Mouse (Mus musculus) erythroblast, embryonic 14.5 days (primary cell): ENCODE measurements around the gene Artn. TPM values are rescaled to one million over a fixed set of nuclear protein-coding genes. Genes with fewer than 3 reads are reported as not detected.

ENCODE experiments used
- H3K27me3 ChIP-seq: 2 replicates; pipeline ENCODE4 v1.6.1; 2012; ENCODE audit warnings: inconsistent platforms; ENCODE audit not compliant: control insufficient read depth
- H3K36me3 ChIP-seq: 2 replicates; pipeline ENCODE4 v1.6.1; 2012; ENCODE audit warnings: mild to moderate bottlenecking, inconsistent platforms; ENCODE audit not compliant: control insufficient read depth
- H3K4me1 ChIP-seq: 2 replicates; pipeline ENCODE4 v1.6.1; 2012; ENCODE audit warnings: inconsistent platforms; ENCODE audit not compliant: control insufficient read depth
- H3K4me3 ChIP-seq: replicated peaks from 2 replicates; pipeline ENCODE3; 2012; ENCODE audit warnings: moderate library complexity, mild to moderate bottlenecking, inconsistent platforms
- H3K9me3 ChIP-seq: 2 replicates; pipeline ENCODE4 v1.6.1; 2012; ENCODE audit warnings: low read length, inconsistent platforms, mixed read lengths; ENCODE audit not compliant: control insufficient read depth
- GATA1 ChIP-seq: IDR thresholded peaks from 2 replicates; pipeline ENCODE4 v1.6.1; 2012; ENCODE audit warnings: low read length, inconsistent platforms, mixed read lengths
- TAL1 ChIP-seq: IDR thresholded peaks from 3 replicates; pipeline ENCODE4 v1.6.1; 2012; ENCODE audit warnings: low read length, inconsistent platforms, mixed read lengths
- polyA plus RNA-seq: library from polyadenylated mRNA; stranded (reverse); fragments of >175 nt; gene quantifications from 2 replicates; pipeline ENCODE4 v1.2.3, GENCODE M21; 2012

The Artn gene
- polyA plus RNA-seq, 1 experiment = 4.9 TPM

- H3K4me3 ChIP-seq = peak overlapping the region; percentile 75
- H3K27me3 ChIP-seq = no peaks in the 10 kb centered on the region; the same call in 1 of the 2 replicates
- no peaks in the 10 kb centered on the region for H3K9me3 ChIP-seq
- peaks cover 62% of the 10 kb centered on the region for H3K4me1 ChIP-seq
- H3K36me3 ChIP-seq = peaks cover 29% of the 10 kb centered on the region
- no peak for TF ChIP-seq GATA1
- no peak for TF ChIP-seq TAL1
Measured at GRCm38 (mm10) chr4:117915489-117916105, 14.0 kb downstream of the Artn start.

DNA sequence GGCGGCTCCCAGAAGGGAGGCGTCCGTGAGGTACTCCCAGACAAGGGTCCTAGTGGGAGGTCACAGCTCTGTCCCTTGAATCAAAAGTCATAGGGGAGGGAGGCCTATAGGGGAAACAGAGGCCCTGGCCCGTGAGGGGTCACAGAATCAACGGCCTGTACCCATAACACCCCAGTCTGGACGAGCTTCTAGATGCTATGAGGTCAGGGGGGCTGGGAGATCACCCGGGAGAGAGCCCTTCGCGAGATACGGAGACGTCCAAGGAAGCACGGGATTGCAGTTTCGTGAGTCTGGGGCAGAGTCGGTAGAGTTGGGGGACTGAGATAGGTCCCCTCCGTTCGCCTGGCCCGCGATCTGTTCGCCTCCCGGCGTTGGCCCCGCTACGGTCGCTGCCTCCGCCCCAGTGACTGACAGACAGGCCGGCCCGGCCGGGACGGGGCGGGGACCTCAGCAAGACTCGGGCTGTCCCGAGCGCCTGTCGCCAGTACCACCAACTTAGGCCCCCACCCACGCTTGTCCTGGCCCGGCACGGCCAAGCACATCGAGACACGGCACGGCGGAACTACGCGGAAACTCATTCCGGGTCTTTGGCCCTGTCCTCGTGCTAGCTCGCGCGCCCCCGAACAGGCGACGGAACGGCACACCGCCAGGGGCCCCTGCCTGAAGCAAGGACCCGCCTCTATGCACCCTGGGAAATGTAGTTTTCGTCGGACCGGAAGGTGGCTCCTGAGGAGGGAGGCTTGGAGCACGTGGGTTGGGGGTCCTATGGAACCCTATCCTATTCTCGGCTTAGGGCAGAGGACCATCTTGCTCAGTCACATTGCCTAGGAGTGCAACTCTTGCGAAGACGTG, 14.7 kb downstream of the Artn start, which contains the start of gene Ipo13:
Ipo13 (minus strand) TSS at position 409 of the 852 bp plus-strand sequence.
- H3K4me1 ChIP-seq = peaks cover 66% of the 10 kb centered on the region

DNA sequence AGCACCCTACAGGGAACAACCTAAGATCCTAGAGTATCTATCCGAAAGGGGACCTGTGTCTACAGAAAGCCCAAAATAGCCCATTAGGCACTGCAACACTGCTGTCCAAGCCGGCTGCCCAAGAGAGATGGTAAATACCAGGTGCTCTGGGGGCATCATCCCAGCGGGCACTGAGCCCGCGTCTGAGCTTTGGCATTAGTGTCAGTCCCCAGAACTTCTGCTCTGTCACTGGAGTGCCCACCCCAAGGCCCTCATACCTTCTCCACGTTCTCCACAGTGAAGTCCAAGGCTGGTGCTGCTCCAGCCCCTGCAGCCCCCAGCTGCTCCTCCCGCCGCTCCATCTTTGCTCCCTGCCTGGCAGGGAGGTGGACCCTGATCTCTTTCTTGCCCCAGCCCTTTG, 15.5 kb downstream of the Artn start:
- Histone ChIP-seq H3K4me1 (peaks cover 71% of the 10 kb centered on the region), H3K9me3 (no peaks in the 10 kb centered on the region), H3K27me3 (no peaks in the 10 kb centered on the region), H3K36me3 (peaks cover 42% of the 10 kb centered on the region), H3K4me3 (peak overlapping the region; percentile 75)
- no peak for TF ChIP-seq TAL1
- TF ChIP-seq GATA1 = no peak

More for the DNA sequence above, 14.7 kb downstream of the Artn start, which contains the start of gene Ipo13:
- Histone ChIP-seq H3K27me3 (no peaks in the 10 kb centered on the region), H3K4me3 (peak within 1 kb of the TSS; percentile 75), H3K9me3 (no peaks in the 10 kb centered on the region), H3K36me3 (peaks cover 34% of the 10 kb centered on the region)
- TF ChIP-seq GATA1 = no peak
- no peak for TF ChIP-seq TAL1

GRCm38 (mm10) chr4:117913421-117913820, 16.1 kb downstream of the Artn start:
- Histone ChIP-seq H3K9me3 (no peaks in the 10 kb centered on the region), H3K4me1 (peaks cover 75% of the 10 kb centered on the region), H3K4me3 (peak overlapping the region; percentile 75), H3K36me3 (peaks cover 48% of the 10 kb centered on the region), H3K27me3 (no peaks in the 10 kb centered on the region)
- TF ChIP-seq TAL1 = no peak
- no peak for TF ChIP-seq GATA1

GRCm38 (mm10) chr4:117912685-117913273, 16.8 kb downstream of the Artn start:
- Histone ChIP-seq H3K4me1 (peaks cover 72% of the 10 kb centered on the region), H3K9me3 (no peaks in the 10 kb centered on the region)

DNA sequence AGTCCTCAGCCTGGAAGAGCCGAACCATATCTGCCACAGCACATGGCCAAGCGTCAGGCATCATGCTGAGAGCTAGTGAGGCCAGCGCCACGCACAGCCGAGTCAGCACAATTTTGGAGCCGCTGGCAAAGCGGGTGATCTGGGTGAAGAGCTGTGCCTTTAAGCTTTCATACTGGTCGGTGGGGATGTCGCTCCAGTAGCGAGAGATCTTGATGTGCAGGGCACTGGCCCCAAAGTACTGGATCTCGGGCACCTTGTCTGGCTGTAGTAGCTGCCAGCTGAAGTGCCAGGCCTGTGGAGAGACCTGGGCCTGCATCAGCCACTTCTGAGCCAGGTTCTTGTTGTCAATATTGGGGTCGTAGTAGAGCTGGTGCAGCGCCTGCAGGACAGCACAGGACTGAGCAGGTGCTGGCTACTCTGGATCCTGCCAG, 17.4 kb downstream of the Artn start:
- H3K36me3 ChIP-seq = peaks cover 60% of the 10 kb centered on the region
- peaks cover 67% of the 10 kb centered on the region for H3K4me1 ChIP-seq
- TF ChIP-seq GATA1 = no peak
- TF ChIP-seq TAL1 = no peak
- no peak overlapping the region for H3K4me3 ChIP-seq
- no peaks in the 10 kb centered on the region for H3K9me3 ChIP-seq
- no peaks in the 10 kb centered on the region for H3K27me3 ChIP-seq

More at GRCm38 (mm10) chr4:117912685-117913273, 16.8 kb downstream of the Artn start:
- TF ChIP-seq GATA1 (no peak), TAL1 (no peak)
- H3K27me3 ChIP-seq = no peaks in the 10 kb centered on the region
- H3K4me3 ChIP-seq = peak overlapping the region; percentile 75
- H3K36me3 ChIP-seq = peaks cover 55% of the 10 kb centered on the region

- Histone ChIP-seq H3K9me3 (no peaks in the 10 kb centered on the region), H3K4me1 (peaks cover 47% of the 10 kb centered on the region), H3K4me3 (no peak overlapping the region), H3K27me3 (no peaks in the 10 kb centered on the region), H3K36me3 (peaks cover 92% of the 10 kb centered on the region)
- no peak for TF ChIP-seq TAL1
Measured at GRCm38 (mm10) chr4:117908834-117909453, 20.6 kb downstream of the Artn start.

GRCm38 (mm10) chr4:117906196-117906595, 23.4 kb downstream of the Artn start:
- TF ChIP-seq GATA1 = no peak
- no peak for TF ChIP-seq TAL1
- Histone ChIP-seq H3K4me3 (no peak overlapping the region), H3K4me1 (peaks cover 20% of the 10 kb centered on the region), H3K9me3 (no peaks in the 10 kb centered on the region), H3K36me3 (peaks cover 96% of the 10 kb centered on the region), H3K27me3 (no peaks in the 10 kb centered on the region)

DNA sequence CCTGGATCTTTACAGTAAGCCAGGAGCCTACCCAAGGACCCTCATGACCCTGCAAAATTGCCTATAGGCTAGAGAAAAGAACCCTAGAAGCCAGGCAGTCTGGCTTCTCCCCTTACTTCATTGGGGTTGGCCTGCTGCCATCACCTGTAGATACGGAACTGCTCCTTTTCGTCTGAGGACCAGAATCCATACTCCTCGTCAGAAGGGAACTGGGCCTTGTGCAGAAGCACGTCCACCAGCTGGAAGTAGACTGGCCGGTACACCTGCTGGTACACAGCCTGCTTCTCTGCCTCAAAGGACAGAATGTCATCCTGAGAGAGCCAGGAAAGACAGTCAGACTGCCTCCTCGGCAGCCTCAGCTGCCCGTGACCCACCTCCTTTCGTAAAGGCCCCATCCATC, 24.8 kb downstream of the Artn start:
- H3K9me3 ChIP-seq = no peaks in the 10 kb centered on the region
- TF ChIP-seq TAL1 (no peak), GATA1 (no peak)
- H3K4me1 ChIP-seq = peaks cover 11% of the 10 kb centered on the region
- peaks cover 98% of the 10 kb centered on the region for H3K36me3 ChIP-seq
- no peak overlapping the region for H3K4me3 ChIP-seq
- H3K27me3 ChIP-seq = no peaks in the 10 kb centered on the region
